Mouse (Mus musculus) limb, embryonic 13.5 days (tissue): Measurements from ENCODE around the gene Zfp146. TPM values are rescaled to one million over a fixed set of nuclear protein-coding genes. Genes with fewer than 3 reads are reported as not detected.
"Not testable (repeated sequence)": the region's sequence is repeated elsewhere in the genome, so short reads cannot be mapped to it uniquely, and the experiment has no call there.

ENCODE experiments used
- ATAC-seq: fragments of 200-750 bp; cut with Nextera tagmentation; 2 replicates; pipeline ENCODE4 v1.8.0; 2017; ENCODE audit warnings: low read depth, moderate number of reproducible peaks, moderate TSS enrichment; ENCODE audit not compliant: low FRiP score
- H3K27ac ChIP-seq: fragments of 300-500 bp; sonication (generic); 2 replicates; pipeline ENCODE4 v1.5.1; 2015; ENCODE audit warnings: inconsistent platforms, mild to moderate bottlenecking, moderate library complexity
- H3K27me3 ChIP-seq: fragments of 300-500 bp; sonication (generic); 2 replicates; pipeline ENCODE4 v1.6.1; 2015; ENCODE audit warnings: mild to moderate bottlenecking, inconsistent platforms
- H3K36me3 ChIP-seq: fragments of 300-500 bp; sonication (generic); 2 replicates; pipeline ENCODE4 v1.6.1; 2015; ENCODE audit warnings: inconsistent platforms, mild to moderate bottlenecking, moderate library complexity
- H3K4me1 ChIP-seq: fragments of 300-500 bp; sonication (generic); 2 replicates; pipeline ENCODE4 v1.6.1; 2015; ENCODE audit warnings: inconsistent platforms
- H3K4me2 ChIP-seq: fragments of 300-500 bp; sonication (generic); replicated peaks from 2 replicates; pipeline ENCODE4 v1.6.1; 2015; ENCODE audit warnings: inconsistent platforms, mild to moderate bottlenecking, moderate library complexity
- H3K4me3 ChIP-seq: fragments of 300-500 bp; sonication (generic); 2 replicates; pipeline ENCODE4 v1.5.1; 2015; ENCODE audit warnings: moderate library complexity, mild to moderate bottlenecking, inconsistent platforms
- H3K9ac ChIP-seq: fragments of 300-500 bp; sonication (generic); 2 replicates; pipeline ENCODE4 v1.6.1; 2015; ENCODE audit warnings: mild to moderate bottlenecking, inconsistent platforms
- H3K9me3 ChIP-seq: fragments of 300-500 bp; sonication (generic); 2 replicates; pipeline ENCODE4 v1.6.1; 2016; ENCODE audit warnings: inconsistent platforms
- WGBS: fragments of 180-500 bp; shearing (Covaris S2); methylation state at CpG from one replicate; pipeline ENCODE4 v1.1.7; 2015; 5-methylcytosine and 5-hydroxymethylcytosine counted together
- polyA plus RNA-seq: library from polyadenylated mRNA; unstranded; fragments of >200 nt; fragmentation: Nextera tagmentation; extraction: Ambion mirVana; gene quantifications from 2 replicates; pipeline ENCODE4 v1.2.1, GENCODE M21; 2015

The Zfp146 gene
- polyA plus RNA-seq, 1 experiment from 2014 or later, result 22.2 TPM

DNA sequence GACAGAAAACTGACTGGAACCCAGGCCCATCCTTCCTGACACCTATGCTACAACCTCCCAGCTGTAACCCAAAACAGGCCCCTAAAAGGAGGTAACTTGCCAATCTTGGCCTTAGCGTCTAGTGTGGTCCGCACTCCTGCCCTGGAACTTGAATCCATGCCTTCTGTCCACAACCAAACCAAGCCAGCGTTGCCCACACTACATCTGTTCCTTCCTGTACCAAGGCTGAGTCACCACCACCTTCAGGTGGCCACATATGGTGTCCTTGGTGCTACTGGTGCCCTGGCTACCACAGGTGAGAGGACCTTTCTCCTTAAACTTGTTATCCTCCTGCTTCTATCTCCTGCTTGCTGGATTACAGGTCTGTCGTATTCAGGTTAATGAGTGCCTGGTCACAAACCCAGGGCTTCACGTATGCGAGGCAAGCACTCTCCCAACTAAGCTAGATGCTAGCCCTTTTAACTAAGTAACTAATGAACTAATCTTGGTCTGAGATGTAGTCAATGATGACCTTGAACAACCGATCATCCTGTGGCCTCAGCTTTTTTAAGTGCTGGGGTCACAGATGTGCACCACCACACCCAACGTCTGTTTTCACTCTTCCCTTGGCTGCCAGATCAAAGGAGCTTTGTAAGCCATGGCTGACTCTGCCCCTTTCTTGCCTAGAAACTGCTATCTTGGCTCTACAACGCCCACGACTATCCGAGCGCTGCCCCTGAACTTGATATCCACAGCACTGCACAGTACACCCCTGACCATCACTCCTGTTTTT lies 19.0 kb upstream of the Zfp146 start:
- no peak overlapping the region for H3K4me3 ChIP-seq
- H3K27ac ChIP-seq, result no peak overlapping the region
- H3K4me2 ChIP-seq, result no peak overlapping the region
- peaks cover 73% of the 10 kb centered on the region for H3K36me3 ChIP-seq
- no peak overlapping the region for H3K9ac ChIP-seq
- peaks cover 20% of the 10 kb centered on the region for H3K4me1 ChIP-seq
- no peak for ATAC-seq
- no peaks in the 10 kb centered on the region for H3K27me3 ChIP-seq
- no peaks in the 10 kb centered on the region for H3K9me3 ChIP-seq
- 72% methylated on average over 12 of the region's 12 CpGs for WGBS

DNA sequence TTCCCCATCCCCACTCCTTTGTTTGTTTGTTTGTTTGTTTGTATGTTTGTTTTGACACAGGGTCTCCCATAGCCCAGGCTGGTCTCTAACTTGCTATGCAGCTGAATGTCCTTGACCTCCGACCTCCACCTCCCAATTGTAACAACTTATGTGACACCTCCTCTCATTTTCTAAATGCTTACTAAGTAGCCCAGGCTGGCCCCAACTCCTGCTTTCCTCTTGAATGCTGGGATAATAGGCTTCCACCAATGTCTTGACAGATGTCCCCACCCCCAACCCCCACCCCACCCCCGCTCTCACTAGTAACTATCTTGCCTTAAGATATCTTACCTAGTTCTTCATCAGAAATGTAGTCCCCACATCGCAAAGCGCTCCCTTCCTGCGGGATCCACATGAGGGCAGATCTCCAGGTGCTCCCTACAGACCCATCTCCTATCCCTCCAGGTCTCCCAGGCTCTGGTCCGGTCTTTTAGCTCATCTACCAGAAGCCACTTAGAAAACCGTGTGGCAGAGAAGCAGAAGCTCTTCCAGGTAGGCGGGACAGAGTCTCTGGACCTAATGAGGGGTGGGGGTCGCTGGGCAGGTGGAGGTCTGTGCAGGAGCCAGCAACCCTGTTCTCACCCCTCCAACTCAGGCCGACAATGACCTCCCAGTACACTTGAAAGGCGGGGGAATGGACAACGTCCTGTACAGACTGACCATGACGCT lies 15.2 kb upstream of the Zfp146 start:
- Histone ChIP-seq H3K4me2 (no peak overlapping the region), H3K27me3 (no peaks in the 10 kb centered on the region), H3K4me3 (no peak overlapping the region), H3K27ac (no peak overlapping the region), H3K36me3 (peaks cover 47% of the 10 kb centered on the region), H3K9me3 (no peaks in the 10 kb centered on the region), H3K4me1 (peaks cover 9% of the 10 kb centered on the region), H3K9ac (no peak overlapping the region)
- 68% methylated on average over 13 of the region's 13 CpGs for WGBS
- ATAC-seq, result no peak

DNA sequence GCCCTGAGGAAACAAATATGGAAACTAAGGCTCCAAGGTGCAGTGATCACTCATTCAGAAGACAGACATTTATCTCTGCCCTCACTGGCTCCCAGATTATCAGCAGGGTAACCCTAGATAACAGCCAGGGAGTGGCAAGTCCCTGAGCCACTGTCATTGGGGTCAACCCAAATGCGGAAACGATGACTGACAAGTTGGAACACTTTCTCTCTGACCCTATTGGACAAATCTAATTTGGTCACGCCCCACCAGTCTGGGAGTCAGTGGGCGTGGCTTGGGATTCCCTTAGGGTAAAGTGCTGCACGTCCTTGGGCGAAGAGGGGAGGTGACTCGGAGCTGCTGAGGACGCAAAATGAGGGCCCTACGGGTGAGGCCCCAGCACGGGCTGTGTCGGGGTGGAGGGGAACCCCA lies 14.3 kb upstream of the Zfp146 start, which contains the start of gene Cox7a1:
Gene Cox7a1 (plus strand): TSS at position 266 of the 411 bp plus-strand sequence.
- Histone ChIP-seq H3K36me3 (peaks cover 39% of the 10 kb centered on the region), H3K4me1 (peaks cover 9% of the 10 kb centered on the region), H3K9me3 (no peaks in the 10 kb centered on the region), H3K27me3 (no peaks in the 10 kb centered on the region), H3K27ac (no peak within 1 kb of the TSS), H3K9ac (no peak within 1 kb of the TSS), H3K4me3 (peak within 1 kb of the TSS; percentile 8; the same call in 1 of the 2 replicates), H3K4me2 (peak within 1 kb of the TSS; percentile 46)
- ATAC-seq, result peak; percentile 45; the same call in 1 of the 2 replicates
- WGBS, result 2% methylated on average over 11 of the region's 11 CpGs

DNA sequence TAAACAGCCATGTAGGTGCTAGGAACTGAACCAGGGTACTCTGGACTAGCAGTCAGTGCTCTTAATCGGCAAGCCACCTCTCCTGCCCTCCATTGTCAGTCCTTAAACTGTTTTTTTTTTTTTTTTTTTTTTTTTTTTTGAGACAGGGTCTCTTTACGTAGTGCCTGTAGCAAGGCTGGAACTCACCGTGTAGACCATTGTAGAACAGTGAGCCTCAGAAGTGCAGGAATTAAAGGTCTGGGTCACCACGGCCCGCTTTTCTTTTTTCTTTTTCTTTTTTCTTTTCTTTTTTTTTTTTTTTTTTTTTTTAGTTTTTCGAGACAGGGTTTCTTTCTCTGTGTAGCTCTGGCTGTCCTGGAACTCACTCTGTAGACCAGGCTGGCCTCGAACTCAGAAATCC lies 13.6 kb upstream of the Zfp146 start:
- not testable (repeated sequence) for ATAC-seq, H3K27ac ChIP-seq, H3K4me1 ChIP-seq, H3K4me2 ChIP-seq, H3K4me3 ChIP-seq, H3K27me3 ChIP-seq, H3K9me3 ChIP-seq, H3K9ac ChIP-seq
- 77% methylated on average over 7 of the region's 7 CpGs for WGBS
- H3K36me3 ChIP-seq, result peaks cover 39% of the 10 kb centered on the region

DNA sequence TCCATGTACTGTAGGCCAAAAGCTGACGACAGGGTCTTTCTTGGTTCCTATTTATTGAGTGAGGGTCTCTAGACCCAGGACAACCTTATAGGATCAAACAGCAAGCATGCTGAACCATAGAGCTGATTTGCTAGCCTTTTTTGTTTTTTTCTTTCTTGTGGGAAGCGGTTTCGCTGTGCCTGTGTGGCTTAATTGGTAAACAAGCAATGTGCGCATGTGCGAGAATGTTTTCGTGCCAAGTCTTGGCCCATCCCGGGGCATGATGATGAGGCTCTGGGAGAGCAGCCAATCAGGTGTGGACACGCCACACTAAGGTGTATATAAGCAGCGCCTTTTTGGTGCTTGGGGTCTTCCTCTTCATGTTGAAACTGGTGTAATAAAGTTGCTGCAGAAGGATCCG lies 12.4 kb upstream of the Zfp146 start:
- H3K36me3 ChIP-seq, result peaks cover 36% of the 10 kb centered on the region
- not testable (repeated sequence) for H3K4me2 ChIP-seq, H3K27me3 ChIP-seq, H3K4me1 ChIP-seq, H3K9me3 ChIP-seq, H3K27ac ChIP-seq, H3K4me3 ChIP-seq, H3K9ac ChIP-seq, ATAC-seq
- WGBS, result 89% methylated on average over 10 of the region's 10 CpGs

DNA sequence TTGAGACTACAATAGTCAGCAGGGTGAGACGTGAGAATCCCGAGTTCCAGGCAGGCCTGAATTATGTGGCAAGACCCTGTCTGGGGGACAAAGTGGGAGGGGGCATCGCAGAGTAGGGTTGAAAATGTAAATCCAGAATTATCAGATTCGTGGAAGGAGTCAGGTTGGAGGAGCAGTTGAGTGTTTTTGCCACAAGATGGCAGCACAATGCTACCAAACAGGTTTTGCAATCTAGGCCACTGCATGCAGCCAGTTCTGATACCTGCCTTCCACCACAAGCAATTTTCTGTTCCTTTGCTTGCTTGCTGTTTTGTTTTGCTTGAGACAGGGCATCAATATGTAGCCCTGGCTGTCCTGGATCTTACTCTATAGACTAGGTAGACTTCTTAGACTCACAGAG lies 11.8 kb upstream of the Zfp146 start:
- WGBS, result 3% methylated on average over 4 of the region's 4 CpGs
- no peak overlapping the region for H3K27ac ChIP-seq
- H3K36me3 ChIP-seq, result peaks cover 36% of the 10 kb centered on the region
- no peak for ATAC-seq
- H3K4me2 ChIP-seq, result no peak overlapping the region
- no peaks in the 10 kb centered on the region for H3K27me3 ChIP-seq
- H3K9me3 ChIP-seq, result no peaks in the 10 kb centered on the region
- peaks cover 9% of the 10 kb centered on the region for H3K4me1 ChIP-seq
- H3K9ac ChIP-seq, result no peak overlapping the region
- no peak overlapping the region for H3K4me3 ChIP-seq

DNA sequence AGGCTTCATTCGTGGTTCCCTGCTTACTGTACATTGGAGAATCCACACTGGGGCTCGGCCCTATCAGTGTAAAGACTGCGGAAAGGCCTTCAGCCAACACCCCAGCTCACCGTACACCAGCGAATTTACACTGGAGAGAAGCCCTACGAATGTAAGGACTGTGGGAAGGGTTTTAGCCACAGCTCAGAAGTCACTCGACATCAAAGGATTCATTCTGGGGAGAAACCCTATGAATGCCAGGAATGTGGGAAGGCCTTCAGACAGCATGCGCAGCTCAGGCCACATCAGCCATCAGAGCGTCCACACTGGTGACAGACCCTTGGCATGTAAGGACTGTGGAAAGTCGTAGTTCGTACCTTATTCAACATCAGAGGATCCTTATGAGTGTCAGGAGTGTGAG lies 8.7 kb upstream of the Zfp146 start:
- Histone ChIP-seq H3K4me3 (no peak overlapping the region), H3K27ac (no peak overlapping the region), H3K36me3 (peaks cover 39% of the 10 kb centered on the region), H3K27me3 (no peaks in the 10 kb centered on the region), H3K9ac (no peak overlapping the region), H3K4me2 (no peak overlapping the region), H3K9me3 (no peaks in the 10 kb centered on the region), H3K4me1 (no peaks in the 10 kb centered on the region)
- WGBS, result 79% methylated on average over 11 of the region's 11 CpGs
- no peak for ATAC-seq

DNA sequence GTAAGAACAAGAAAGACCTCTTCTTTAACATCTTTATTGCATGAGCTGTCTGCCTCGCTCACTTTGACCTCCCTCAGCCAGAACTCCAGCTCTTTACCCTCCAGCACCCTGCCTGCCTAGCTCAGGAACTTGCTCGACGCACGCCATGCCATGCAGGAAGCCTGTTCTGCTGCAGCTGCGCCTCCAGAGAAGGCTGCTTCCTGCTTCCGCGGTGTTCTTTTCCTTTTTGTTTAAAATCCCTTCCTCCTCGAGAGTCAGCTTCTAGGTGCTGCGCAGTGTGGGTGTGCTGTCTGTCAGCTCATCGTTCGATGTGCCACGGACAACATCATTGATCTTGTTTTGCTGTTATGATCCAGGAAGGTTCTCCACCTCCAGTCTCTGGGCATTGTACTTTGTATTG lies 6.9 kb upstream of the Zfp146 start:
- H3K4me2 ChIP-seq, result no peak overlapping the region
- 82% methylated on average over 12 of the region's 12 CpGs for WGBS
- no peaks in the 10 kb centered on the region for H3K27me3 ChIP-seq
- no peak overlapping the region for H3K9ac ChIP-seq
- H3K36me3 ChIP-seq, result peaks cover 39% of the 10 kb centered on the region
- no peak overlapping the region for H3K4me3 ChIP-seq
- no peaks in the 10 kb centered on the region for H3K4me1 ChIP-seq
- no peak for ATAC-seq
- no peak overlapping the region for H3K27ac ChIP-seq
- H3K9me3 ChIP-seq, result no peaks in the 10 kb centered on the region

DNA sequence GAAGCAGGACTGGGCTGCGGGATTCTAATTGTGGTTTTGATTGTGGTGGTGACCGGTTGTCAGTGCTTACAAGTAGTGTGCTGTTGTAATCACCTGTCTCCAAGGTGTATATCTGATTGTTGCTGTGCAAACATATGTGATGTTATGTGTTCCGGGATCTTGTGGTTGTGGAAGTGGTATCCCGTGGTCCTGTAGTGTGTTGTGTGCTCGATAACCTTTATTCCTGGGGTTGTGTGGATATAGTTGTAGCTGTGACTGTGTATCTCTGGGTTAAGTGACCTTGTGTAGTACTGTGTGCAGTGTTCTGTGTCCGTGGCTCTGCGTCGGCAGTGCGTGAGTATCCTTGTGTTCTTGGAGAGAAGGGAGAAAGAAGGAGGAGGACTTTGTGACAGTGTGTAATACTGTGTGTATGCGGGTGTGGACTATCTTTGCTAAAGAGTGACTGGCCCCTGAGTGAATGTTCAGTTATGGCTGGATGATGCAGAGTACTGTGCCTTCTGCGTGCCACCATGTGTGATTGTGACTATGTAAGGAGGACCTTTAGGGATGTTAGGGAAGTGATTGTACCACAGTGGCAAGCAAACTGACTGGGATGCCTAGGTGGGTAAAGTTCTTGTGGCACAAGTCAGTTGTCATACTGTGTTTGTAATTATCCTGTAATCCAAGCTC lies 867 bp upstream of the Zfp146 start:
- Histone ChIP-seq H3K9me3 (peaks cover 21% of the 10 kb centered on the region), H3K4me3 (peak overlapping the region; percentile 71), H3K27me3 (no peaks in the 10 kb centered on the region), H3K27ac (peak overlapping the region; percentile 91; the same call in 1 of the 2 replicates), H3K36me3 (peaks cover 33% of the 10 kb centered on the region), H3K4me2 (peak overlapping the region; percentile 76), H3K4me1 (peaks cover 15% of the 10 kb centered on the region), H3K9ac (peak overlapping the region; percentile 88)
- 24% methylated on average over 11 of the region's 11 CpGs for WGBS
- ATAC-seq, result peak; percentile 9; the same call in 1 of the 2 replicates

DNA sequence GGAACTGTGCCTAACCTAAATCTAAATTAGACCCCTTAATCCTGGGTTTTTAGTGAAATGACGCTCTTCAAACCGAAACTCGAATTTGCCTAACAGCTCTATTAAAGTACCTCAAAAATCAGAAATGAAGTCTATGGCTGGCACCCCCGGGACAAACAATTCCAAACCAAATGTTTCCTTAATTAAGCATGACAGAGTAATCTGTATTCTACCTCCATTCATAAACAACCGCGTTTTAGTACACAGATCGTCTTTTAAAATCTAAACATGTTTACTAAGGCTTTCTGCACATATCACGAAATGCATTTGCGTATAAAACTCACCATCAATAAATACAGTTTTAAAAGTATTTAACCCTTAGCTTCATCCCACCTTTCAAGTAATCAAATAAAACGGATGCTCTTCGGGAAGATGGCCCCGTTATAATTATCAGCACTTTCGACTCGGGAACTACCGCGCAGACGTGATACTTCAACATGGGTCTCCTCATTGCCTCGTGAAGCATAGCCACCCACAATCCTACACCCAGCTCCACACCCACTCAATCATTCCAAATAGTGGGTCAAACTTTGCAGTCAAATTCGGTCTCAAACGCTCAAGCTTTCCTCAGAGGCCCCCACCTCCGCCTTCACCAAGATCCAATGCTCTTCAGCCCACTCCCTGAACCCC lies 502 bp downstream of the Zfp146 start:
- peaks cover 34% of the 10 kb centered on the region for H3K9me3 ChIP-seq
- peak overlapping the region; percentile 88 for H3K9ac ChIP-seq
- H3K27ac ChIP-seq, result peak overlapping the region; percentile 91
- H3K4me1 ChIP-seq, result peaks cover 15% of the 10 kb centered on the region
- 1% methylated on average over 21 of the region's 21 CpGs for WGBS
- peak overlapping the region; percentile 71 for H3K4me3 ChIP-seq
- peaks cover 45% of the 10 kb centered on the region for H3K36me3 ChIP-seq
- ATAC-seq, result peak; percentile 39; the same call in 1 of the 2 replicates
- H3K4me2 ChIP-seq, result peak overlapping the region; percentile 65
- H3K27me3 ChIP-seq, result no peaks in the 10 kb centered on the region

DNA sequence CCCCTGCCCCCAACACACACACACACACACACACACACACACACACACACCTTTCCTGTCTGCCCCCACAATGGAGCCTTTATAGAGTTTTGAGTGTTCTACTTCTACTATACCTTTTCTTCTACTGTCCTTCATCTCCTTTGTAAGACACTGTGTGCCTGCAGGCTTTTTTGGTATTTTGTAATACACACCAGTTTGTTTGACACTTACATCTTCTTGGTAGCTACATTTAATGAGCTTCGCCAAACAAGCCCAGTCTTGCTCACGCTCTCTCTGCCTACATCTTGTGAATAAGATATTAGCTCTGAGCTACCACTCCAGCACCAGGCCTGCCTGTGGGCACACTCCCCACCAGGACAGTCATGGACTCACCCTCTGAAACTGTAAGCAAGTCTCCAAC lies 4.8 kb downstream of the Zfp146 start:
- Histone ChIP-seq H3K36me3 (peaks cover 79% of the 10 kb centered on the region), H3K9me3 (peaks cover 73% of the 10 kb centered on the region), H3K4me1 (peaks cover 6% of the 10 kb centered on the region; the same call in 1 of the 2 replicates), H3K4me2 (no peak overlapping the region), H3K27ac (no peak overlapping the region), H3K27me3 (no peaks in the 10 kb centered on the region), H3K4me3 (no peak overlapping the region), H3K9ac (no peak overlapping the region)
- WGBS, result 97% methylated on average over 2 of the region's 2 CpGs
- no peak for ATAC-seq
